Mouse (Mus musculus) adipocyte (in vitro differentiated cells): ENCODE results near the gene Pp2d1.

Experiments used
- DNase-seq: peaks from one replicate; pipeline ENCODE4 v3.0.0-alpha.2; 2016; ENCODE audit warnings: low spot score

Gene Pp2d1

GRCm38 (mm10) chr17:53566161-53566918 lies 27.1 kb upstream of the Pp2d1 start, which contains the start of gene Kat2b:
Gene Kat2b (plus strand): TSS chr17:53566861.
- peak; percentile 98 for DNase-seq

- no peak for DNase-seq
These were observed 25.6 kb upstream of the Pp2d1 start for GRCm38 (mm10) chr17:53564837-53565236.

GRCm38 (mm10) chr17:53561458-53562029 lies 22.3 kb upstream of the Pp2d1 start:
- no peak for DNase-seq

- DNase-seq, result no peak
These were observed 20.4 kb upstream of the Pp2d1 start for GRCm38 (mm10) chr17:53559646-53560045.

GRCm38 (mm10) chr17:53557443-53557842 lies 18.2 kb upstream of the Pp2d1 start:
- no peak for DNase-seq

GRCm38 (mm10) chr17:53554813-53555212 lies 15.6 kb upstream of the Pp2d1 start:
- DNase-seq, result no peak

- DNase-seq, result no peak
These were observed 14.8 kb upstream of the Pp2d1 start for GRCm38 (mm10) chr17:53554088-53554487.

- no peak for DNase-seq
These were observed 12.4 kb upstream of the Pp2d1 start for GRCm38 (mm10) chr17:53551306-53552299.

- peak; percentile 90 for DNase-seq
These were observed 4.5 kb upstream of the Pp2d1 start for GRCm38 (mm10) chr17:53543591-53544324.

- no peak for DNase-seq
These were observed 3.3 kb upstream of the Pp2d1 start for GRCm38 (mm10) chr17:53542536-53542935.

- peak; percentile 60 for DNase-seq
These were observed 6.8 kb downstream of the Pp2d1 start for GRCm38 (mm10) chr17:53532425-53532824.

- DNase-seq, result no peak
These were observed 8.1 kb downstream of the Pp2d1 start for GRCm38 (mm10) chr17:53531160-53531559.

- no peak for DNase-seq
These were observed 11.2 kb downstream of the Pp2d1 start for GRCm38 (mm10) chr17:53528034-53528433.

GRCm38 (mm10) chr17:53520509-53520908 lies 18.7 kb downstream of the Pp2d1 start:
- DNase-seq, result no peak

- no peak for DNase-seq
These were observed 19.9 kb downstream of the Pp2d1 start for GRCm38 (mm10) chr17:53519364-53519763.

- DNase-seq, result peak; percentile 83
These were observed 26.8 kb downstream of the Pp2d1 start for GRCm38 (mm10) chr17:53512311-53512951.

- no peak for DNase-seq
These were observed 36.3 kb downstream of the Pp2d1 start for GRCm38 (mm10) chr17:53502966-53503365.

- DNase-seq, result no peak
These were observed 50.3 kb downstream of the Pp2d1 start for GRCm38 (mm10) chr17:53489007-53489378.

GRCm38 (mm10) chr17:53488291-53489006 lies 50.8 kb downstream of the Pp2d1 start:
- DNase-seq, result no peak

- no peak for DNase-seq
These were observed 58.8 kb downstream of the Pp2d1 start for GRCm38 (mm10) chr17:53480433-53480832.
